Mouse (Mus musculus) ES-Bruce4 (cell line): ENCODE measurements around the gene Catsper2. TPM values are rescaled to one million over a fixed set of nuclear protein-coding genes. Genes with fewer than 3 reads are reported as not detected.

Source experiments
- H3K27ac ChIP-seq: 2 replicates; pipeline ENCODE4 v1.5.1; 2012; ENCODE audit warnings: low read length, inconsistent platforms; ENCODE audit not compliant: insufficient read depth
- H3K27me3 ChIP-seq: 2 replicates; pipeline ENCODE4 v1.6.1; 2012; ENCODE audit warnings: mild to moderate bottlenecking, low read length, inconsistent platforms; ENCODE audit not compliant: control insufficient read depth, poor library complexity, insufficient read depth, severe bottlenecking
- H3K36me3 ChIP-seq: 2 replicates; pipeline ENCODE4 v1.6.1; 2012; ENCODE audit warnings: inconsistent platforms, mild to moderate bottlenecking, low read length, moderate library complexity; ENCODE audit not compliant: control insufficient read depth, poor library complexity, insufficient read depth, severe bottlenecking
- H3K4me1 ChIP-seq: one replicate; pipeline ENCODE4 v1.8.1; 2011; ENCODE audit warnings: low read length; ENCODE audit not compliant: control insufficient read depth, insufficient read depth
- H3K4me3 ChIP-seq: 2 replicates; pipeline ENCODE4 v1.5.1; 2011; ENCODE audit warnings: low read depth, mild to moderate bottlenecking, low read length
- H3K9ac ChIP-seq: 2 replicates; pipeline ENCODE4 v1.6.1; 2012; ENCODE audit warnings: low read depth, mild to moderate bottlenecking, inconsistent platforms; ENCODE audit not compliant: poor library complexity, severe bottlenecking
- H3K9me3 ChIP-seq: replicated peaks from 2 replicates; pipeline ENCODE4 v1.6.1; 2012; ENCODE audit warnings: mild to moderate bottlenecking, low read length, inconsistent platforms; ENCODE audit not compliant: control insufficient read depth, poor library complexity, insufficient read depth, severe bottlenecking
- CTCF ChIP-seq: IDR thresholded peaks from one replicate; pipeline ENCODE4 v1.8.1; 2011; ENCODE audit warnings: low read depth, low read length
- EP300 ChIP-seq: IDR thresholded peaks from 2 replicates; pipeline ENCODE4 v1.6.1; 2011; ENCODE audit warnings: low read depth, low read length; ENCODE audit not compliant: insufficient read depth
- POLR2A ChIP-seq: IDR thresholded peaks from one replicate; pipeline ENCODE4 v1.8.1; 2011; ENCODE audit warnings: low read length; ENCODE audit not compliant: insufficient read depth
- polyA plus RNA-seq: library from polyadenylated mRNA; stranded (reverse); fragments of >200 nt; gene quantifications from 2 replicates; pipeline ENCODE4 v1.2.4, GENCODE M21; 2011; ENCODE audit warnings: low read depth; ENCODE audit not compliant: missing spikeins, insufficient read depth, insufficient read length

Gene Catsper2
- 1.9 and 2.5 TPM in 2 replicates for polyA plus RNA-seq

GRCm38 (mm10) chr2:121413387-121414042 is at the start of gene Catsper2, which contains the start of gene Pdia3:
Gene Catsper2, minus strand, starts transcription at chr2:121413792.
Gene Pdia3, plus strand, starts transcription at chr2:121413775.
- TF ChIP-seq POLR2A: peak; percentile 76
- TF ChIP-seq CTCF: no peak
- 0 out of 2 replicates have a peak, but pooled peaks have one; percentile 43 for TF ChIP-seq EP300
- no peaks in the 10 kb centered on the region for H3K27me3 ChIP-seq
- H3K9ac ChIP-seq: peak within 1 kb of the TSS; percentile 96
- H3K4me3 ChIP-seq: peak within 1 kb of the TSS; percentile 100
- peaks cover 28% of the 10 kb centered on the region for H3K36me3 ChIP-seq
- no peaks in the 10 kb centered on the region for H3K9me3 ChIP-seq
- no peaks in the 10 kb centered on the region for H3K4me1 ChIP-seq
- peak within 1 kb of the TSS; percentile 88 for H3K27ac ChIP-seq

- no peak for TF ChIP-seq POLR2A
- TF ChIP-seq EP300: no peak
- no peak for TF ChIP-seq CTCF
- Histone ChIP-seq H3K4me1 (no peaks in the 10 kb centered on the region), H3K4me3 (no peak overlapping the region), H3K36me3 (peaks cover 15% of the 10 kb centered on the region), H3K27ac (no peak overlapping the region), H3K27me3 (no peaks in the 10 kb centered on the region), H3K9ac (no peak overlapping the region), H3K9me3 (no peaks in the 10 kb centered on the region)
Measured at GRCm38 (mm10) chr2:121460071-121460470, 46.5 kb upstream of the Catsper2 start.

DNA sequence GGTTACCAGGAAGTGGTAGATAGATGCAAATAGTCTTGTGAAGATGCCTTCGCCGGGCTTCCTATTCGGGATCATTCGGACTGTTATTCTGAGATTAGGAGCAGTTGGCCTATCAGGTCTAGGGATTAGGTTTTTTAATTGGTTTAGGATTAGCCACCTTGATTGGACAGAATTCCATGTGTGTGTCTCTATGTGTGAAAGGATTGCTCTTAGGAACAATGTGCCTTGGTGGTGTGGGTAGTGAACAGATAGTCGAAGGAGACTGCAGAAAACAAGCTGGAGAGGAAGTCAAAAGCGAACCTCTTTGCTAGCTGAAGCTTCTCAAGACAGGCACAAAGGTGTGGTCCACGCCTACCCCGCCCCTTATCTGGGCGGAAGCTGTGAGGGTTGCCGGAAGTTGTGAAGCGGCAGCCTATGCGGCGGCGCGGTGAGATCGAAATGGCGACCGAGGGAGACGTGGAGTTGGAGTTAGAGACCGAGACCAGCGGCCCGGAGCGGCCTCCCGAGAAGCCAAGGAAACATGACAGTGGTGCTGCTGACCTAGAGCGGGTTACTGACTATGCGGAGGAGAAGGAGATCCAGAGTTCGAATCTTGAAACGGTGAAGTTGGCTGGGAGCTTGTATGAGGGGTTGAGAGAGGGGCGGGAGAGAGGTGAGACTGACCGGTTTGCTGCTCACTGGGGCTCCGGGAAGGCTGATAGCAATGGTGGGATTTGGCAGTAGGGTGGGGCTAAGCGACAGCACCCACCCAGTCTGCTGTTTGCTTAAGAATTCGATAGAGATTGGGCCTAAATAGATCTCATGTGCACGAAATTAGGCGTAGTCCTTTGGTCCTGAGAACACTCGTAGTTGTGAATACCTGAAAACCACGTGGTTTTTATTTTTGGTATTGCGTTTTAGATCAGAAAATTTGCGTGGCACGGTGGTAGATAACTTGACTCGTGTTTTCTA is 43.4 kb upstream of the Catsper2 start, which contains the start of gene Serinc4:
Gene Serinc4 (minus strand): TSS at position 90 of the 951 bp plus-strand sequence.
- H3K36me3 ChIP-seq: peaks cover 26% of the 10 kb centered on the region
- peak; percentile 58 for TF ChIP-seq POLR2A
- TF ChIP-seq EP300: no peak
- H3K27me3 ChIP-seq: no peaks in the 10 kb centered on the region
- H3K27ac ChIP-seq: peak within 1 kb of the TSS; percentile 44
- H3K4me3 ChIP-seq: peak within 1 kb of the TSS; percentile 90
- H3K4me1 ChIP-seq: peaks cover 2% of the 10 kb centered on the region
- H3K9me3 ChIP-seq: no peaks in the 10 kb centered on the region
- peak within 1 kb of the TSS; percentile 72 for H3K9ac ChIP-seq

DNA sequence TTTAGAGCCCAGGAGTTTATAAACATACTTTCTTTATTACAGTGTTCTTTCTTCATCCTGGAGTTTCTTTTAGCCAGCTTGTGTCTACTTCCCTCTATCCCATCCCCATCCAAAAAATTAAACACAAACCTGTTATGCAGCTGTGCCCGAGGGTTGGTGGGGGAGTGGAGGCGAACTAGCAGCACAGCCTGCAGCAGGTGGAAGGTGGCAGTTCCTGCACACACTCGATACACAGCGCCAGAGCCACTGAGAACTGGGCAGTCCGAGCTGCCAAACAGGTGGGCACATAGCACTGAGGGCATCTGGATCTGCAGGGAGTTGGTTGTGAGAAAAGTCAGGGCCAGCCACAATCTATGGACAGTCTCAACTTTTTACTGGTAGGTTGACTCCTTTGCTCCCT is 41.9 kb upstream of the Catsper2 start:
- H3K9ac ChIP-seq: no peak overlapping the region
- H3K27me3 ChIP-seq: no peaks in the 10 kb centered on the region
- H3K9me3 ChIP-seq: no peaks in the 10 kb centered on the region
- no peak overlapping the region for H3K4me3 ChIP-seq
- peaks cover 31% of the 10 kb centered on the region for H3K36me3 ChIP-seq
- TF ChIP-seq POLR2A (no peak), CTCF (no peak), EP300 (no peak)
- H3K4me1 ChIP-seq: peaks cover 2% of the 10 kb centered on the region
- no peak overlapping the region for H3K27ac ChIP-seq

DNA sequence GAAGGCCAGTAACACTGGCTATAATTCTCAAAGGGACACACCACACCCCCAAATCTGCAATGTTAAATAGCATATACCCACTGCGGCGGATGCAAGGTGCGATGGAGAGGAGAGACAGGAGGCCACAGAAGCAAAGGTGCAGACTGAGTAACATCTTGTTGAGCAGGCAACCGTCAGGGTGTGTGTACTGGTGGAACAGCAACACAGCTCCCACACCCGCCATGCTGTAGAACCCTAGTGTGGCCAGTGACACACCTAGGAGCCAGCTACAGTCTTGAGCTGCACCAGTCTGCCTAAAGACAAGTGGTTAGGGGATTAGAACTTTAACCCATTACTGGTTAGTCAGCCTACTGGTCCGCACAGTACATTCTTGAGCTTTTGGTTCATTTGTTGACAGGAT is 40.3 kb upstream of the Catsper2 start:
- H3K36me3 ChIP-seq: peaks cover 30% of the 10 kb centered on the region
- H3K27ac ChIP-seq: no peak overlapping the region
- H3K27me3 ChIP-seq: no peaks in the 10 kb centered on the region
- H3K9ac ChIP-seq: no peak overlapping the region
- H3K9me3 ChIP-seq: no peaks in the 10 kb centered on the region
- peaks cover 2% of the 10 kb centered on the region for H3K4me1 ChIP-seq
- TF ChIP-seq EP300 (no peak), POLR2A (no peak), CTCF (no peak)
- H3K4me3 ChIP-seq: no peak overlapping the region
